Mouse (Mus musculus) ES-Bruce4 (cell line): ENCODE measurements around the gene Stim2. TPM values are rescaled to one million over a fixed set of nuclear protein-coding genes. Genes with fewer than 3 reads are reported as not detected.

Experiments
- H3K27ac ChIP-seq: 2 replicates; pipeline ENCODE4 v1.5.1; 2012; ENCODE audit warnings: low read length, inconsistent platforms; ENCODE audit not compliant: insufficient read depth
- H3K27me3 ChIP-seq: 2 replicates; pipeline ENCODE4 v1.6.1; 2012; ENCODE audit warnings: mild to moderate bottlenecking, low read length, inconsistent platforms; ENCODE audit not compliant: control insufficient read depth, poor library complexity, insufficient read depth, severe bottlenecking
- H3K36me3 ChIP-seq: 2 replicates; pipeline ENCODE4 v1.6.1; 2012; ENCODE audit warnings: inconsistent platforms, mild to moderate bottlenecking, low read length, moderate library complexity; ENCODE audit not compliant: control insufficient read depth, poor library complexity, insufficient read depth, severe bottlenecking
- H3K4me1 ChIP-seq: one replicate; pipeline ENCODE4 v1.8.1; 2011; ENCODE audit warnings: low read length; ENCODE audit not compliant: control insufficient read depth, insufficient read depth
- H3K4me3 ChIP-seq: 2 replicates; pipeline ENCODE4 v1.5.1; 2011; ENCODE audit warnings: low read depth, mild to moderate bottlenecking, low read length
- H3K9ac ChIP-seq: 2 replicates; pipeline ENCODE4 v1.6.1; 2012; ENCODE audit warnings: low read depth, mild to moderate bottlenecking, inconsistent platforms; ENCODE audit not compliant: poor library complexity, severe bottlenecking
- H3K9me3 ChIP-seq: replicated peaks from 2 replicates; pipeline ENCODE4 v1.6.1; 2012; ENCODE audit warnings: mild to moderate bottlenecking, low read length, inconsistent platforms; ENCODE audit not compliant: control insufficient read depth, poor library complexity, insufficient read depth, severe bottlenecking
- CTCF ChIP-seq: IDR thresholded peaks from one replicate; pipeline ENCODE4 v1.8.1; 2011; ENCODE audit warnings: low read depth, low read length
- EP300 ChIP-seq: IDR thresholded peaks from 2 replicates; pipeline ENCODE4 v1.6.1; 2011; ENCODE audit warnings: low read depth, low read length; ENCODE audit not compliant: insufficient read depth
- POLR2A ChIP-seq: IDR thresholded peaks from one replicate; pipeline ENCODE4 v1.8.1; 2011; ENCODE audit warnings: low read length; ENCODE audit not compliant: insufficient read depth
- polyA plus RNA-seq: library from polyadenylated mRNA; stranded (reverse); fragments of >200 nt; gene quantifications from 2 replicates; pipeline ENCODE4 v1.2.4, GENCODE M21; 2011; ENCODE audit warnings: low read depth; ENCODE audit not compliant: missing spikeins, insufficient read depth, insufficient read length

Stim2 gene
- polyA plus RNA-seq, 1 experiment, result 15.2 TPM

DNA sequence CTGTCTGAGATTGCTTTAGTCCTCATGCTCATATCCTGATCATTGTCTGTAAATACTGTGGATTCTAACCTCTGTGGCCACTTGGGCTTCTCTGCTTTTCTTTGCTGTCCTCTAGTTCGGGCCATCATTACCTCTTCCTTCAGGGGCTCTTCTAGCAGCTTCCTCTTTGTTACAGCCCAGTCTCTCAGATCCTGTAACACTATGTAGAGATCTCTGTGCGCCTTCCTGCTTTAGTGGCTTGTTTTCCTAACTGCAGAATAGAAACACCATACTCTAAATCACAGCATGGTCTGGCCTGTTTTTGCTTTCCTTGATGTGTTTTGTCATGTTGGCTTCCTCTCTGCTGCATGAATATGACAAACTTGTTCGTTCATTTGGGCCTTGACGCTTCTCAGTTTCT, 21.2 kb downstream of the Stim2 start:
- H3K9ac ChIP-seq, result no peak overlapping the region
- TF ChIP-seq EP300, result no peak
- TF ChIP-seq POLR2A, result no peak
- TF ChIP-seq CTCF, result no peak
- H3K4me1 ChIP-seq, result no peaks in the 10 kb centered on the region
- H3K27me3 ChIP-seq, result no peaks in the 10 kb centered on the region
- no peak overlapping the region for H3K4me3 ChIP-seq
- no peak overlapping the region for H3K27ac ChIP-seq
- no peaks in the 10 kb centered on the region for H3K36me3 ChIP-seq
- no peaks in the 10 kb centered on the region for H3K9me3 ChIP-seq

- no peaks in the 10 kb centered on the region for H3K36me3 ChIP-seq
- H3K9ac ChIP-seq, result no peak overlapping the region
- no peak for TF ChIP-seq POLR2A
- no peak for TF ChIP-seq EP300
- no peak for TF ChIP-seq CTCF
- no peaks in the 10 kb centered on the region for H3K9me3 ChIP-seq
- H3K27me3 ChIP-seq, result no peaks in the 10 kb centered on the region
- H3K4me1 ChIP-seq, result no peaks in the 10 kb centered on the region
- H3K27ac ChIP-seq, result no peak overlapping the region
- H3K4me3 ChIP-seq, result no peak overlapping the region
Measured at GRCm38 (mm10) chr5:54024610-54025009, 26.3 kb downstream of the Stim2 start.

DNA sequence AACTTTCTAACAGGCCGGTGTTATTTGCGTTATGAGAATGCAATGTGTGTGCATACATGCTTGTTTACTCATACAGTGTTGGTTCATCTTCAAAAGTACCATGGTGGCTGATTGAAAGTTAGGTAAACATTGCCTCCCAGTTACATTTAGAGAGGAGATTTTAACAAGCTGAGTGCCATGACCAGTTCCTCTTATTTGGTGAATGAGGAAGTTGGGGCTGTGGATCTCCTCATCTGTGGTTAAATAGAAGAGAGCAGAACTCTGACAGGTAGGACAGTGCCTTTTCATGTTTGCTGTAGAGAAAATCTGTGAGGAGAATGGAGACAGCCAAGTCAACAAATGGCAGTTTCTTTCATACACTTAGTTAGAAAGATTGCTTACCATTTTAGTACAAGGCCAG, 27.3 kb downstream of the Stim2 start:
- H3K9me3 ChIP-seq, result no peaks in the 10 kb centered on the region
- H3K9ac ChIP-seq, result no peak overlapping the region
- H3K36me3 ChIP-seq, result no peaks in the 10 kb centered on the region
- TF ChIP-seq POLR2A, result no peak
- TF ChIP-seq CTCF, result no peak
- TF ChIP-seq EP300, result no peak
- no peak overlapping the region for H3K27ac ChIP-seq
- no peaks in the 10 kb centered on the region for H3K27me3 ChIP-seq
- no peaks in the 10 kb centered on the region for H3K4me1 ChIP-seq
- no peak overlapping the region for H3K4me3 ChIP-seq

- peaks cover 3% of the 10 kb centered on the region for H3K4me1 ChIP-seq
- no peak overlapping the region for H3K27ac ChIP-seq
- no peaks in the 10 kb centered on the region for H3K36me3 ChIP-seq
- no peaks in the 10 kb centered on the region for H3K27me3 ChIP-seq
- no peaks in the 10 kb centered on the region for H3K9me3 ChIP-seq
- TF ChIP-seq POLR2A (no peak), CTCF (no peak), EP300 (no peak)
- no peak overlapping the region for H3K9ac ChIP-seq
- no peak overlapping the region for H3K4me3 ChIP-seq
Measured at GRCm38 (mm10) chr5:54033217-54033616, 34.9 kb downstream of the Stim2 start.

- H3K4me3 ChIP-seq, result no peak overlapping the region
- no peaks in the 10 kb centered on the region for H3K36me3 ChIP-seq
- peaks cover 3% of the 10 kb centered on the region for H3K4me1 ChIP-seq
- H3K9me3 ChIP-seq, result no peaks in the 10 kb centered on the region
- H3K27me3 ChIP-seq, result no peaks in the 10 kb centered on the region
- H3K27ac ChIP-seq, result no peak overlapping the region
- no peak overlapping the region for H3K9ac ChIP-seq
- TF ChIP-seq CTCF (no peak), EP300 (no peak), POLR2A (no peak)
Measured at GRCm38 (mm10) chr5:54034680-54035079, 36.4 kb downstream of the Stim2 start.

GRCm38 (mm10) chr5:54038615-54039014, 40.3 kb downstream of the Stim2 start:
- no peak for TF ChIP-seq CTCF
- TF ChIP-seq POLR2A, result no peak
- TF ChIP-seq EP300, result no peak
- H3K4me3 ChIP-seq, result no peak overlapping the region

GRCm38 (mm10) chr5:54040527-54040926, 42.2 kb downstream of the Stim2 start:
- no peaks in the 10 kb centered on the region for H3K36me3 ChIP-seq
- no peaks in the 10 kb centered on the region for H3K9me3 ChIP-seq
- TF ChIP-seq CTCF (no peak), POLR2A (no peak)
- no peak overlapping the region for H3K4me3 ChIP-seq
- no peaks in the 10 kb centered on the region for H3K4me1 ChIP-seq
- H3K27ac ChIP-seq, result no peak overlapping the region
- H3K27me3 ChIP-seq, result no peaks in the 10 kb centered on the region
- H3K9ac ChIP-seq, result no peak overlapping the region

More at GRCm38 (mm10) chr5:54038615-54039014, 40.3 kb downstream of the Stim2 start:
- no peak overlapping the region for H3K9ac ChIP-seq
- H3K36me3 ChIP-seq, result no peaks in the 10 kb centered on the region
- peaks cover 3% of the 10 kb centered on the region for H3K4me1 ChIP-seq
- H3K9me3 ChIP-seq, result no peaks in the 10 kb centered on the region
- H3K27me3 ChIP-seq, result no peaks in the 10 kb centered on the region
- H3K27ac ChIP-seq, result no peak overlapping the region
